Mouse (Mus musculus): ENCODE data around the gene Vsig10l.

Vsig10l gene

DNA sequence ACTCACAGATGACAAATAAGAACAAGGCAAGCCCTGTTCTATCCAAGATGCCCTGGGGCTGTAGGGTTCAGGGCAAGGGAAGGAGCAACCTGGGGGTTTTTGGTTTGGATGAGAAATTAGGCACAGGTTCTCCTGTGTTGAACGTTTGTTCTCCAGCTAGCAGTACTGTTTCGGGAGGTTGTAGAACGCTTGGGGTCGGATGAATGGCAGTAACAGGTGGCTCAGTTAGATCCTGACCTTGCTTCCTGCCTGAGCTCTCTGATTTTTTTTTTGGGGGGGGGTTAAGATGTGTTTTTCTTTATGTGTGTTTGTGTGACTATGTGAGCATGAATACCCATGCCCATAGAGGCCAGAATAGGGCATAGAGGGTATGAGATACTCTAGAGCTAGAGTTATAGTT lies 49.6 kb downstream of the Vsig10l start:
- in situ Hi-C loops (cut with MboI; ENCODE audit: unreplicated experiment in 2 of 2) = no loop called here

DNA sequence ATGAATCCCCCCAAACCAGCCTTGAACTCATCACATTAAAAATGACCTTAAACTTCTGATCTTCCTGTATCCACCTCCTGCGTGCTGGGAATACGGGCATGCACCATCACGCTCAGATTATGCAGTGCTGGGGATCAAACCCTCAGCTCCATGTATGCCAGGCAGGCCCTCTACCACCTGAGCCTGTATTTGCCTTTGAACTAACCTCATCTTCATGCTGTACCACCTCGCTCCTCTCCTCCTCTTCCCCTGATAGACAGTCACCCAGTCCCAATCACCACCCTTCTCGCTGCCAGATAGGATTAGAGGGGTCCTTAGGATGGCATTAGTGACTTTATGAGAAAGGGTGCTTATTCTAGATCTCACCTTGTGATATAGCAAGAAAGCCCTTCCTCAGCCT lies 52.1 kb downstream of the Vsig10l start:
- in situ Hi-C loops (cut with MboI; ENCODE audit: unreplicated experiment in 2 of 2) = no loop called here

DNA sequence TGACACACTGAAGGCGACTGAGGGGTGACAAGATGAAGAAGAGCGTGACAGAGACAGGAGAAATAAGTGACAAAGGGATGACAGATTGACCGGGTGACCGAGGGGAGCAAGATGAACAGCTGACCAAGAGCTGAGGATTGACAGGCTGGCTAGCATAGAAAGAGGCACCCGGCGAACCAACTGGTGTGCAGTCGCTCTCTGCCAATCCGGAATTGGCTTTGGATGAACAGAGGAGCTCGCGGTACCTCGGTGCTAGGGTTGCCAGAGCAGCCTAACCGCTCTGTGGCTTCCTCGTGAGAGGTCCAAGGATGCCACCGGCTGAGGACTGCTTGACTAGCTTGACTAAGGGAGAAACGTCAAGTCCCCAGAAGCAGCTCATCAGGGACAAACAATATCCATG lies 55.4 kb downstream of the Vsig10l start:
- in situ Hi-C loops (cut with MboI; ENCODE audit: unreplicated experiment in 2 of 2) = no loop called here
